Mouse (Mus musculus) lung, embryonic 14.5 days (tissue): ENCODE measurements around the gene Lrrc4b. TPM values are rescaled to one million over a fixed set of nuclear protein-coding genes. Genes with fewer than 3 reads are reported as not detected.
A peak's percentile ranks its signal among the peaks of the same experiment; 100 is the strongest.

Experiments used
- ATAC-seq: fragments of 200-750 bp; cut with Nextera tagmentation; 2 replicates; pipeline ENCODE4 v1.8.0; 2017; ENCODE audit warnings: mild to moderate bottlenecking, moderate TSS enrichment, moderate library complexity; ENCODE audit not compliant: insufficient read depth
- DNase-seq: peaks from one replicate; pipeline ENCODE4 v3.0.0-alpha.2; 2015
- H3K27ac ChIP-seq: fragments of 300-500 bp; sonication (generic); 2 replicates; pipeline ENCODE4 v1.5.1; 2014; ENCODE audit warnings: low read depth, mild to moderate bottlenecking, moderate library complexity
- H3K27me3 ChIP-seq: fragments of 300-500 bp; sonication (generic); 2 replicates; pipeline ENCODE4 v1.6.1; 2014; ENCODE audit warnings: low read length, control low read depth; ENCODE audit not compliant: insufficient read depth
- H3K36me3 ChIP-seq: fragments of 300-500 bp; sonication (generic); 2 replicates; pipeline ENCODE4 v1.6.1; 2014; ENCODE audit warnings: control low read depth; ENCODE audit not compliant: insufficient read depth
- H3K4me1 ChIP-seq: fragments of 300-500 bp; sonication (generic); 2 replicates; pipeline ENCODE4 v1.6.1; 2014; ENCODE audit warnings: antibody characterized with exemption, control low read depth; ENCODE audit not compliant: insufficient read depth
- H3K4me2 ChIP-seq: fragments of 300-500 bp; sonication (generic); 2 replicates; pipeline ENCODE4 v1.6.1; 2014; ENCODE audit warnings: mild to moderate bottlenecking
- H3K4me3 ChIP-seq: fragments of 300-500 bp; sonication (generic); 2 replicates; pipeline ENCODE4 v1.5.1; 2014; ENCODE audit warnings: low read depth, low read length
- H3K9ac ChIP-seq: fragments of 300-500 bp; sonication (generic); 2 replicates; pipeline ENCODE4 v1.6.1; 2014
- H3K9me3 ChIP-seq: fragments of 300-500 bp; sonication (generic); 2 replicates; pipeline ENCODE4 v1.6.1; 2016; ENCODE audit warnings: low read depth, low read length, control low read depth
- CTCF ChIP-seq: IDR thresholded peaks from 2 replicates; pipeline ENCODE4 v1.5.1; 2016; ENCODE audit warnings: antibody characterized with exemption, low read depth
- WGBS: fragments of 180-500 bp; shearing (Covaris S2); extraction: QIAGEN DNeasy Blood & Tissue Kit; methylation state at CpG from one replicate; pipeline ENCODE4 v1.1.7; 2014; 5-methylcytosine and 5-hydroxymethylcytosine counted together
- polyA plus RNA-seq: library from polyadenylated mRNA; unstranded; fragments of >200 nt; fragmentation: Nextera tagmentation; extraction: Ambion mirVana; gene quantifications from 2 replicates; pipeline ENCODE4 v1.2.1, GENCODE M21; 2014

Lrrc4b gene
- polyA plus RNA-seq, 1 experiment from 2014 or later: 1.5 TPM

GRCm38 (mm10) chr7:44460767-44461502 is 32.1 kb downstream of the Lrrc4b start:
- Histone ChIP-seq H3K27ac (no peak overlapping the region), H3K4me2 (no peak overlapping the region), H3K4me3 (no peak overlapping the region), H3K9me3 (no peaks in the 10 kb centered on the region), H3K27me3 (peaks cover 53% of the 10 kb centered on the region), H3K9ac (no peak overlapping the region), H3K4me1 (no peaks in the 10 kb centered on the region), H3K36me3 (no peaks in the 10 kb centered on the region)
- 64% methylated on average over 31 of the region's 31 CpGs for WGBS
- DNase-seq (no peak), ATAC-seq (no peak)
- TF ChIP-seq CTCF: no peak

- Histone ChIP-seq H3K9me3 (no peaks in the 10 kb centered on the region), H3K27me3 (peaks cover 53% of the 10 kb centered on the region), H3K4me1 (no peaks in the 10 kb centered on the region), H3K27ac (no peak overlapping the region), H3K36me3 (no peaks in the 10 kb centered on the region), H3K4me2 (no peak overlapping the region), H3K9ac (no peak overlapping the region), H3K4me3 (no peak overlapping the region; the same call in 1 of the 2 replicates)
- WGBS: 50% methylated on average over 57 of the region's 57 CpGs
- no peak for ATAC-seq
- no peak for DNase-seq
- TF ChIP-seq CTCF: no peak
Observed at GRCm38 (mm10) chr7:44461503-44462217, 32.8 kb downstream of the Lrrc4b start.

GRCm38 (mm10) chr7:44462218-44463055 is 33.6 kb downstream of the Lrrc4b start:
- Histone ChIP-seq H3K4me1 (no peaks in the 10 kb centered on the region), H3K36me3 (no peaks in the 10 kb centered on the region), H3K27ac (no peak overlapping the region), H3K9me3 (no peaks in the 10 kb centered on the region), H3K4me2 (peak overlapping the region; percentile 48), H3K9ac (no peak overlapping the region), H3K4me3 (peak overlapping the region; percentile 22), H3K27me3 (peaks cover 53% of the 10 kb centered on the region)
- TF ChIP-seq CTCF: peak; percentile 61
- no peak for ATAC-seq
- 14% methylated on average over 77 of the region's 77 CpGs for WGBS
- DNase-seq: peak; percentile 71

GRCm38 (mm10) chr7:44463056-44463425 is 34.2 kb downstream of the Lrrc4b start:
- Histone ChIP-seq H3K9me3 (no peaks in the 10 kb centered on the region), H3K9ac (no peak overlapping the region), H3K4me1 (no peaks in the 10 kb centered on the region), H3K27ac (no peak overlapping the region), H3K36me3 (no peaks in the 10 kb centered on the region), H3K4me3 (no peak overlapping the region), H3K4me2 (no peak overlapping the region; the same call in 1 of the 2 replicates), H3K27me3 (peaks cover 53% of the 10 kb centered on the region)
- no peak for ATAC-seq
- no peak for TF ChIP-seq CTCF
- 32% methylated on average over 8 of the region's 8 CpGs for WGBS
- DNase-seq: no peak

- TF ChIP-seq CTCF: no peak
- Histone ChIP-seq H3K9me3 (no peaks in the 10 kb centered on the region), H3K27ac (no peak overlapping the region), H3K9ac (no peak overlapping the region), H3K4me2 (no peak overlapping the region), H3K4me3 (no peak overlapping the region), H3K36me3 (no peaks in the 10 kb centered on the region), H3K27me3 (peaks cover 53% of the 10 kb centered on the region), H3K4me1 (0 out of 2 replicates have a peak, but pooled peaks cover 1% of the 10 kb centered on the region)
- ATAC-seq (no peak), DNase-seq (no peak)
- 83% methylated on average over 10 of the region's 10 CpGs for WGBS
Observed at GRCm38 (mm10) chr7:44463556-44464225, 34.9 kb downstream of the Lrrc4b start.

- TF ChIP-seq CTCF: no peak
- Histone ChIP-seq H3K9ac (no peak overlapping the region), H3K4me3 (no peak overlapping the region), H3K4me1 (peaks cover 9% of the 10 kb centered on the region; the same call in 1 of the 2 replicates), H3K9me3 (no peaks in the 10 kb centered on the region), H3K27me3 (peaks cover 50% of the 10 kb centered on the region), H3K36me3 (no peaks in the 10 kb centered on the region), H3K4me2 (no peak overlapping the region), H3K27ac (no peak overlapping the region)
- WGBS: 24% methylated on average over 4 of the region's 4 CpGs
- DNase-seq: no peak
- ATAC-seq: no peak
Observed at GRCm38 (mm10) chr7:44464511-44464910, 35.7 kb downstream of the Lrrc4b start.
